Mouse (Mus musculus) limb, embryonic 15.5 days (tissue): Measurements from ENCODE around the gene Pcnx4. TPM values are rescaled to one million over a fixed set of nuclear protein-coding genes. Genes with fewer than 3 reads are reported as not detected.

ENCODE experiments used
- ATAC-seq: fragments of 200-750 bp; cut with Nextera tagmentation; 2 replicates; pipeline ENCODE4 v1.8.0; 2017; ENCODE audit warnings: low read depth, moderate TSS enrichment; ENCODE audit not compliant: insufficient number of reproducible peaks, low FRiP score, low TSS enrichment
- H3K27ac ChIP-seq: fragments of 300-500 bp; sonication (generic); 2 replicates; pipeline ENCODE4 v1.5.1; 2015; ENCODE audit warnings: moderate library complexity, mild to moderate bottlenecking, inconsistent platforms
- H3K27me3 ChIP-seq: fragments of 300-500 bp; sonication (generic); 2 replicates; pipeline ENCODE4 v1.6.1; 2015; ENCODE audit warnings: inconsistent platforms
- H3K36me3 ChIP-seq: fragments of 300-500 bp; sonication (generic); 2 replicates; pipeline ENCODE4 v1.6.1; 2015; ENCODE audit warnings: inconsistent platforms
- H3K4me1 ChIP-seq: fragments of 300-500 bp; sonication (generic); 2 replicates; pipeline ENCODE4 v1.6.1; 2015; ENCODE audit warnings: inconsistent platforms
- H3K4me2 ChIP-seq: fragments of 300-500 bp; sonication (generic); 2 replicates; pipeline ENCODE4 v1.6.1; 2015; ENCODE audit warnings: mild to moderate bottlenecking, inconsistent platforms
- H3K4me3 ChIP-seq: fragments of 300-500 bp; sonication (generic); 2 replicates; pipeline ENCODE4 v1.5.1; 2015; ENCODE audit warnings: mild to moderate bottlenecking, inconsistent platforms
- H3K9ac ChIP-seq: fragments of 300-500 bp; sonication (generic); 2 replicates; pipeline ENCODE4 v1.6.1; 2015; ENCODE audit warnings: inconsistent platforms
- H3K9me3 ChIP-seq: fragments of 300-500 bp; sonication (generic); 2 replicates; pipeline ENCODE4 v1.6.1; 2016; ENCODE audit warnings: inconsistent platforms
- WGBS: fragments of 180-500 bp; shearing (Covaris S2); methylation state at CpG from one replicate; pipeline ENCODE4 v1.1.7; 2015; 5-methylcytosine and 5-hydroxymethylcytosine counted together
- polyA plus RNA-seq: library from polyadenylated mRNA; unstranded; fragments of >200 nt; fragmentation: Nextera tagmentation; extraction: Ambion mirVana; gene quantifications from 2 replicates; pipeline ENCODE4 v1.2.1, GENCODE M21; 2015

Pcnx4 gene
- 11.6 and 12.9 TPM in 2 replicates for polyA plus RNA-seq

- 0 out of 2 replicates have a peak, but pooled peaks cover 5% of the 10 kb centered on the region for H3K36me3 ChIP-seq
- peak; percentile 99 for ATAC-seq
- WGBS, result under 1% methylated on average over 45 of the region's 45 CpGs
Observed at GRCm38 (mm10) chr12:72536021-72536597, at the start of gene Pcnx4. Gene Pcnx4, plus strand, starts transcription at chr12:72536383.

GRCm38 (mm10) chr12:72487498-72487897, 48.7 kb upstream of the Pcnx4 start:
- ATAC-seq, result no peak
- 62% methylated on average over 3 of the region's 3 CpGs for WGBS

More at GRCm38 (mm10) chr12:72536021-72536597, at the start of gene Pcnx4:
- Histone ChIP-seq H3K27ac (peak within 1 kb of the TSS; percentile 78), H3K4me3 (peak within 1 kb of the TSS; percentile 63), H3K9me3 (no peaks in the 10 kb centered on the region), H3K4me1 (0 out of 2 replicates have a peak, but pooled peaks cover 4% of the 10 kb centered on the region), H3K9ac (peak within 1 kb of the TSS; percentile 47), H3K27me3 (no peaks in the 10 kb centered on the region), H3K4me2 (peak within 1 kb of the TSS; percentile 54)

GRCm38 (mm10) chr12:72489995-72490394, 46.2 kb upstream of the Pcnx4 start:
- WGBS, result 82% methylated on average over 3 of the region's 3 CpGs
- no peaks in the 10 kb centered on the region for H3K4me1 ChIP-seq
- H3K9ac ChIP-seq, result no peak overlapping the region
- H3K27ac ChIP-seq, result no peak overlapping the region
- no peak for ATAC-seq
- H3K4me2 ChIP-seq, result no peak overlapping the region
- H3K36me3 ChIP-seq, result no peaks in the 10 kb centered on the region
- H3K27me3 ChIP-seq, result no peaks in the 10 kb centered on the region
- H3K9me3 ChIP-seq, result no peaks in the 10 kb centered on the region
- no peak overlapping the region for H3K4me3 ChIP-seq

More at GRCm38 (mm10) chr12:72487498-72487897, 48.7 kb upstream of the Pcnx4 start:
- Histone ChIP-seq H3K4me2 (no peak overlapping the region), H3K36me3 (no peaks in the 10 kb centered on the region), H3K9ac (no peak overlapping the region), H3K4me1 (no peaks in the 10 kb centered on the region), H3K9me3 (no peaks in the 10 kb centered on the region), H3K27me3 (no peaks in the 10 kb centered on the region), H3K4me3 (no peak overlapping the region), H3K27ac (no peak overlapping the region)

- no peak overlapping the region for H3K4me3 ChIP-seq
- H3K27ac ChIP-seq, result no peak overlapping the region
- WGBS, result 46% methylated on average over 3 of the region's 3 CpGs
- no peak for ATAC-seq
- H3K9ac ChIP-seq, result no peak overlapping the region
- no peaks in the 10 kb centered on the region for H3K36me3 ChIP-seq
- H3K4me2 ChIP-seq, result no peak overlapping the region
- H3K9me3 ChIP-seq, result no peaks in the 10 kb centered on the region
- no peaks in the 10 kb centered on the region for H3K27me3 ChIP-seq
- H3K4me1 ChIP-seq, result no peaks in the 10 kb centered on the region
Observed at GRCm38 (mm10) chr12:72491063-72491719, 45.0 kb upstream of the Pcnx4 start.

GRCm38 (mm10) chr12:72496866-72497600, 39.1 kb upstream of the Pcnx4 start:
- H3K4me1 ChIP-seq, result no peaks in the 10 kb centered on the region
- H3K27ac ChIP-seq, result no peak overlapping the region
- H3K4me2 ChIP-seq, result no peak overlapping the region
- no peaks in the 10 kb centered on the region for H3K36me3 ChIP-seq
- no peaks in the 10 kb centered on the region for H3K27me3 ChIP-seq
- no peaks in the 10 kb centered on the region for H3K9me3 ChIP-seq
- ATAC-seq, result no peak
- H3K9ac ChIP-seq, result no peak overlapping the region
- WGBS, result 76% methylated on average over 12 of the region's 12 CpGs
- no peak overlapping the region for H3K4me3 ChIP-seq

GRCm38 (mm10) chr12:72509606-72510005, 26.6 kb upstream of the Pcnx4 start:
- ATAC-seq, result no peak
- Histone ChIP-seq H3K4me2 (no peak overlapping the region), H3K36me3 (no peaks in the 10 kb centered on the region), H3K27ac (no peak overlapping the region), H3K9me3 (no peaks in the 10 kb centered on the region), H3K9ac (no peak overlapping the region), H3K4me1 (no peaks in the 10 kb centered on the region), H3K4me3 (no peak overlapping the region), H3K27me3 (no peaks in the 10 kb centered on the region)
- WGBS, result 30% methylated on average over 7 of the region's 7 CpGs

GRCm38 (mm10) chr12:72515446-72515845, 20.7 kb upstream of the Pcnx4 start:
- Histone ChIP-seq H3K27me3 (no peaks in the 10 kb centered on the region), H3K9me3 (no peaks in the 10 kb centered on the region), H3K9ac (no peak overlapping the region), H3K4me1 (0 out of 2 replicates have a peak, but pooled peaks cover 3% of the 10 kb centered on the region), H3K4me2 (no peak overlapping the region), H3K27ac (no peak overlapping the region), H3K4me3 (no peak overlapping the region), H3K36me3 (no peaks in the 10 kb centered on the region)
- ATAC-seq, result no peak
- WGBS, result 58% methylated on average over 3 of the region's 3 CpGs

- no peak for ATAC-seq
- WGBS, result 80% methylated on average over 12 of the region's 12 CpGs
Observed at GRCm38 (mm10) chr12:72518114-72518728, 18.0 kb upstream of the Pcnx4 start.

GRCm38 (mm10) chr12:72519352-72519751, 16.8 kb upstream of the Pcnx4 start:
- Histone ChIP-seq H3K9me3 (no peaks in the 10 kb centered on the region), H3K36me3 (no peaks in the 10 kb centered on the region), H3K4me2 (no peak overlapping the region), H3K27ac (no peak overlapping the region), H3K4me1 (0 out of 2 replicates have a peak, but pooled peaks cover 3% of the 10 kb centered on the region), H3K4me3 (no peak overlapping the region), H3K9ac (no peak overlapping the region), H3K27me3 (no peaks in the 10 kb centered on the region)
- 51% methylated on average over 9 of the region's 9 CpGs for WGBS
- no peak for ATAC-seq

More at GRCm38 (mm10) chr12:72518114-72518728, 18.0 kb upstream of the Pcnx4 start:
- H3K9me3 ChIP-seq, result no peaks in the 10 kb centered on the region
- 0 out of 2 replicates have a peak, but pooled peaks cover 3% of the 10 kb centered on the region for H3K4me1 ChIP-seq
- no peak overlapping the region for H3K9ac ChIP-seq
- H3K4me3 ChIP-seq, result no peak overlapping the region
- H3K27me3 ChIP-seq, result no peaks in the 10 kb centered on the region
- no peaks in the 10 kb centered on the region for H3K36me3 ChIP-seq
- no peak overlapping the region for H3K27ac ChIP-seq
- H3K4me2 ChIP-seq, result no peak overlapping the region

GRCm38 (mm10) chr12:72519855-72520254, 16.3 kb upstream of the Pcnx4 start:
- H3K36me3 ChIP-seq, result no peaks in the 10 kb centered on the region
- WGBS, result 81% methylated on average over 5 of the region's 5 CpGs

GRCm38 (mm10) chr12:72520645-72521044, 15.5 kb upstream of the Pcnx4 start:
- WGBS, result 2% methylated on average over 2 of the region's 2 CpGs
- Histone ChIP-seq H3K27me3 (no peaks in the 10 kb centered on the region), H3K4me2 (no peak overlapping the region), H3K27ac (no peak overlapping the region), H3K4me1 (0 out of 2 replicates have a peak, but pooled peaks cover 3% of the 10 kb centered on the region), H3K9me3 (no peaks in the 10 kb centered on the region), H3K9ac (no peak overlapping the region), H3K36me3 (no peaks in the 10 kb centered on the region), H3K4me3 (no peak overlapping the region)
- ATAC-seq, result no peak

More at GRCm38 (mm10) chr12:72519855-72520254, 16.3 kb upstream of the Pcnx4 start:
- Histone ChIP-seq H3K9me3 (no peaks in the 10 kb centered on the region), H3K4me3 (no peak overlapping the region), H3K27ac (no peak overlapping the region), H3K4me2 (no peak overlapping the region), H3K4me1 (0 out of 2 replicates have a peak, but pooled peaks cover 3% of the 10 kb centered on the region), H3K9ac (no peak overlapping the region), H3K27me3 (no peaks in the 10 kb centered on the region)
- no peak for ATAC-seq
